Mouse (Mus musculus) heart, embryonic 15.5 days (tissue): ENCODE measurements around the gene Macrod2. TPM values are rescaled to one million over a fixed set of nuclear protein-coding genes. Genes with fewer than 3 reads are reported as not detected.

Experiments used
- ATAC-seq: fragments of 200-750 bp; cut with Nextera tagmentation; replicated peaks from 2 replicates; pipeline ENCODE4 v1.8.0; 2017; ENCODE audit warnings: low read depth, moderate TSS enrichment; ENCODE audit not compliant: insufficient number of reproducible peaks, insufficient read depth, low FRiP score
- H3K27ac ChIP-seq: fragments of 300-500 bp; sonication (generic); 2 replicates; pipeline ENCODE4 v1.5.1; 2015; ENCODE audit warnings: mild to moderate bottlenecking, inconsistent platforms
- H3K27me3 ChIP-seq: fragments of 300-500 bp; sonication (generic); 2 replicates; pipeline ENCODE4 v1.6.1; 2015; ENCODE audit warnings: inconsistent platforms
- H3K36me3 ChIP-seq: fragments of 300-500 bp; sonication (generic); 2 replicates; pipeline ENCODE4 v1.6.1; 2015; ENCODE audit warnings: mild to moderate bottlenecking, inconsistent platforms
- H3K4me1 ChIP-seq: fragments of 300-500 bp; sonication (generic); replicated peaks from 2 replicates; pipeline ENCODE4 v1.6.1; 2015; ENCODE audit warnings: inconsistent platforms
- H3K4me2 ChIP-seq: fragments of 300-500 bp; sonication (generic); 2 replicates; pipeline ENCODE4 v1.6.1; 2015; ENCODE audit warnings: inconsistent platforms, mild to moderate bottlenecking, moderate library complexity
- H3K4me3 ChIP-seq: fragments of 300-500 bp; sonication (generic); 2 replicates; pipeline ENCODE4 v1.5.1; 2015; ENCODE audit warnings: mild to moderate bottlenecking, inconsistent platforms
- H3K9ac ChIP-seq: fragments of 300-500 bp; sonication (generic); 2 replicates; pipeline ENCODE4 v1.6.1; 2015; ENCODE audit warnings: mild to moderate bottlenecking, inconsistent platforms
- H3K9me3 ChIP-seq: fragments of 300-500 bp; sonication (generic); replicated peaks from 2 replicates; pipeline ENCODE4 v1.6.1; 2016; ENCODE audit warnings: inconsistent platforms
- WGBS: fragments of 180-500 bp; shearing (Covaris S2); methylation state at CpG from one replicate; pipeline ENCODE4 v1.1.7; 2015; ENCODE audit warnings: mixed read lengths; 5-methylcytosine and 5-hydroxymethylcytosine counted together
- polyA plus RNA-seq: library from polyadenylated mRNA; unstranded; fragments of >200 nt; fragmentation: Nextera tagmentation; extraction: Ambion mirVana; gene quantifications from 2 replicates; pipeline ENCODE4 v1.2.1, GENCODE M21; 2015

Macrod2 gene
- polyA plus RNA-seq, 1 experiment from 2014 or later, result 25.3 TPM

DNA sequence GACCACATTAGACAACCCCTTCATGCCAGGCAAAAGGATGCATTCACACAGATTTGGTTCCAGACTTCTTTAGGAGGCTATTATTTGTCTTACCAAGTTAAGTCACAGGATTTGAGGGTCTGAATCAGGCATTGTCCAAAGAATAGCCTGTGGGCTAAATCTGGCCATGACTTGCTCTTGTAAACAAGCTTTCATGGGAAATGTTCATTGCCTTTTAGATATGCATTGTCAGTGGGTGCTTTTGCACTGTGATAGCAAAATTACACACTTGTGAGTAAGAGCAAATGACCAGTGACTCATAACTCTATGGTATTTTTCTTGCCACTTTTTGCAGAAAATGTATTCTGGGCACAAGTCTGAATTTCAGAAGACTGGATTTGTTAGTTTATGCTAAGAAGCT is 1150.8 kb downstream of the Macrod2 start:
- H3K9me3 ChIP-seq, result no peaks in the 10 kb centered on the region

GRCm38 (mm10) chr2:141551701-141552100 is 1156.6 kb downstream of the Macrod2 start:
- H3K4me2 ChIP-seq, result no peak overlapping the region
- no peaks in the 10 kb centered on the region for H3K36me3 ChIP-seq
- no peaks in the 10 kb centered on the region for H3K9me3 ChIP-seq
- H3K4me1 ChIP-seq, result no peaks in the 10 kb centered on the region
- H3K9ac ChIP-seq, result no peak overlapping the region
- no peak overlapping the region for H3K4me3 ChIP-seq
- H3K27me3 ChIP-seq, result no peaks in the 10 kb centered on the region
- no peak overlapping the region for H3K27ac ChIP-seq
- no peak for ATAC-seq
- WGBS, result 75% methylated on average over 1 of the region's 1 CpGs

More for the DNA sequence above, 1150.8 kb downstream of the Macrod2 start:
- no peak overlapping the region for H3K27ac ChIP-seq
- H3K4me3 ChIP-seq, result no peak overlapping the region
- ATAC-seq, result no peak
- no peaks in the 10 kb centered on the region for H3K27me3 ChIP-seq
- H3K36me3 ChIP-seq, result no peaks in the 10 kb centered on the region
- no peak overlapping the region for H3K9ac ChIP-seq
- no peak overlapping the region for H3K4me2 ChIP-seq
- no peaks in the 10 kb centered on the region for H3K4me1 ChIP-seq

GRCm38 (mm10) chr2:141556747-141557146 is 1161.6 kb downstream of the Macrod2 start:
- no peaks in the 10 kb centered on the region for H3K9me3 ChIP-seq
- H3K4me3 ChIP-seq, result no peak overlapping the region
- H3K27ac ChIP-seq, result no peak overlapping the region
- H3K36me3 ChIP-seq, result no peaks in the 10 kb centered on the region
- H3K4me1 ChIP-seq, result no peaks in the 10 kb centered on the region; the same call in 1 of the 2 replicates
- 59% methylated on average over 2 of the region's 2 CpGs for WGBS
- no peak overlapping the region for H3K9ac ChIP-seq
- ATAC-seq, result no peak
- no peak overlapping the region for H3K4me2 ChIP-seq
- no peaks in the 10 kb centered on the region for H3K27me3 ChIP-seq

- no peaks in the 10 kb centered on the region; the same call in 1 of the 2 replicates for H3K4me1 ChIP-seq
- H3K4me3 ChIP-seq, result no peak overlapping the region
Observed at GRCm38 (mm10) chr2:141558242-141558827, 1163.2 kb downstream of the Macrod2 start.

DNA sequence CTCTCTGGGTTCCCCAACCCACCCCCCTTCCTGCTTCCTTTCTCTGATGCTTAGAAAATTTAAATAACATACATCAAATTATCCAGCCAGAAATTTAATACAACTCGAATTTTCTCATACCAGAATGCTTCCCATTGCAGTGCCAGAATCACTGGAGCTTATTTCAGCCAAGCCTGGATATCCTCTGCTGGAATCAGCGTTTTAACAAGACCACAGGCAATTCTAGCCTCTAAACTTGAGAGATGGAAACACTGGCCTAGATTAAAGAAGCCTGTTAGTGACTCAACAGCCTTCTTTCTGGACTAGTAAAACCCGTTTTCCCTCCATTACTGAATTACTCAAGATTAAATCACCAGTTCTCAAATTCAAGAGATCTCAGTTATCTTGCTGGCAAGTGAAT is 1170.9 kb downstream of the Macrod2 start:
- WGBS, result 47% methylated on average over 3 of the region's 3 CpGs
- Histone ChIP-seq H3K27ac (no peak overlapping the region), H3K4me1 (no peaks in the 10 kb centered on the region; the same call in 1 of the 2 replicates), H3K36me3 (no peaks in the 10 kb centered on the region), H3K27me3 (no peaks in the 10 kb centered on the region), H3K4me2 (no peak overlapping the region), H3K9me3 (no peaks in the 10 kb centered on the region), H3K9ac (no peak overlapping the region), H3K4me3 (no peak overlapping the region)
- ATAC-seq, result no peak

More at GRCm38 (mm10) chr2:141558242-141558827, 1163.2 kb downstream of the Macrod2 start:
- no peaks in the 10 kb centered on the region for H3K27me3 ChIP-seq
- no peaks in the 10 kb centered on the region for H3K9me3 ChIP-seq
- no peak for ATAC-seq
- H3K27ac ChIP-seq, result no peak overlapping the region
- WGBS, result 68% methylated on average over 1 of the region's 1 CpGs
- H3K4me2 ChIP-seq, result no peak overlapping the region
- no peak overlapping the region for H3K9ac ChIP-seq
- H3K36me3 ChIP-seq, result no peaks in the 10 kb centered on the region

DNA sequence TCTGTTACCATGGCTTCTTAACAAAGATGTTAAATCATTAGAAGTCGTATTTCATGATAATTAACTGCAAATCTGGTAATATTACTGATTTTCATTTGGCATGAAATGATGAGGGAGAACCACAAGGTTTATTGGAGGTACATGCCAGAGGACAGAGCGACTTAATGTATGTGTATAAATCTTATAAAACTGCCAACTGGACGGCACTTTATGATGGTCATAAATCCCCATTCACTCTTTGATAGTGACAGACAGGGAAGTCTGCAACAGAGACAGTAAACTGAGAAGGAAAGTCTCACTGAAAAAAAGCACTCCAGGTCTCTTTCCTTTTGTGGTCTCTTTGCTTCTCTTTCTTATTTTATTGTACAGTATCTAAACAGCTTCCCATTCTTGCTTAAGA is 1176.3 kb downstream of the Macrod2 start:
- Histone ChIP-seq H3K4me3 (no peak overlapping the region), H3K27me3 (no peaks in the 10 kb centered on the region), H3K36me3 (no peaks in the 10 kb centered on the region), H3K4me1 (no peaks in the 10 kb centered on the region), H3K9ac (no peak overlapping the region), H3K27ac (no peak overlapping the region), H3K9me3 (no peaks in the 10 kb centered on the region), H3K4me2 (no peak overlapping the region)
- WGBS, result 68% methylated on average over 3 of the region's 3 CpGs
- no peak for ATAC-seq

GRCm38 (mm10) chr2:141578206-141578605 is 1183.1 kb downstream of the Macrod2 start:
- H3K9ac ChIP-seq, result no peak overlapping the region
- no peak overlapping the region for H3K27ac ChIP-seq
- H3K4me2 ChIP-seq, result no peak overlapping the region
- no peak overlapping the region for H3K4me3 ChIP-seq
- no peaks in the 10 kb centered on the region for H3K9me3 ChIP-seq
- H3K27me3 ChIP-seq, result no peaks in the 10 kb centered on the region
- H3K4me1 ChIP-seq, result no peaks in the 10 kb centered on the region
- H3K36me3 ChIP-seq, result no peaks in the 10 kb centered on the region
- ATAC-seq, result no peak

DNA sequence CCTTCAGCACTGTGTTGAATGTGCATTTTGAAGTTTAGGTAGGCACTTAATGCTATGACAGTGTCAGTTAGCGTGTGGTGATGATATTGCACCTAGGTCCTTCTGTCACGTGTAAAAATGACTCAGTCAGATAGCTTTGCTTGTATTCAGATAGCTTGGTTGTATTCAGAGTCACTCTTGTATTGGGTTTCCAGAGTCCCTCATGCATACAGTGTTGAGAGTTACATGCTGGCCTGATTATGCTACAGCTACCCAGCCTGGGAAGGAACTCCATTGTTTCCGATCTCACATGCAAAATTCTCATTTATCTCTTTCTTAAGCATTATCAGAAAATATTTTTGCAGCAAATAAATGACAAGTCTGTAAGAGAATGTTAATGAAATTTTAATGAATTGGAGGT is 1187.3 kb downstream of the Macrod2 start:
- 70% methylated on average over 3 of the region's 3 CpGs for WGBS
- no peak overlapping the region for H3K4me2 ChIP-seq
- H3K4me3 ChIP-seq, result no peak overlapping the region
- H3K27ac ChIP-seq, result no peak overlapping the region
- no peaks in the 10 kb centered on the region for H3K27me3 ChIP-seq
- no peak for ATAC-seq
- no peaks in the 10 kb centered on the region for H3K36me3 ChIP-seq
- H3K4me1 ChIP-seq, result 0 out of 2 replicates have a peak, but pooled peaks cover 5% of the 10 kb centered on the region
- no peak overlapping the region for H3K9ac ChIP-seq
- H3K9me3 ChIP-seq, result no peaks in the 10 kb centered on the region

DNA sequence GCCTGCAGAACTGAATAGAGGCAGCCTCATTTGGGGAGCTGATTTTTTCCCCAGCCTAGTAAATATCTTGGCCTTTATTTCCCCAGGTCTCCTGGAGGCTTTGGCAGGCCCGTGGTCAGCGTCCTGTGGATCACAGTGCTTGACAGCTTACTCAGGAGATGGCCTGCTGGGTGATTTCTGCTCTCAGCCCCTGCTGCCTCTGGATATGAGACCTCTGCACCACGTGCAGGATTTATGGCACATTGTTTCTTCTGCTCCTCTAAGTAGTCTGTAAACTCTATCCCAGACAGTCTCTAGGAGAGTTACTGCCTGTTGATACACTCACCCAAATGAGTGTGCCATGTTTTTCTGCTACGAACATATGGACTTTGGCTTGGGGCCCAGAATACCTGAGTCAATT is 1187.8 kb downstream of the Macrod2 start:
- Histone ChIP-seq H3K4me3 (no peak overlapping the region), H3K36me3 (no peaks in the 10 kb centered on the region), H3K27me3 (no peaks in the 10 kb centered on the region), H3K4me1 (0 out of 2 replicates have a peak, but pooled peaks cover 5% of the 10 kb centered on the region), H3K4me2 (no peak overlapping the region), H3K9me3 (no peaks in the 10 kb centered on the region), H3K27ac (no peak overlapping the region), H3K9ac (no peak overlapping the region)
- WGBS, result 20% methylated on average over 4 of the region's 4 CpGs
- no peak for ATAC-seq

DNA sequence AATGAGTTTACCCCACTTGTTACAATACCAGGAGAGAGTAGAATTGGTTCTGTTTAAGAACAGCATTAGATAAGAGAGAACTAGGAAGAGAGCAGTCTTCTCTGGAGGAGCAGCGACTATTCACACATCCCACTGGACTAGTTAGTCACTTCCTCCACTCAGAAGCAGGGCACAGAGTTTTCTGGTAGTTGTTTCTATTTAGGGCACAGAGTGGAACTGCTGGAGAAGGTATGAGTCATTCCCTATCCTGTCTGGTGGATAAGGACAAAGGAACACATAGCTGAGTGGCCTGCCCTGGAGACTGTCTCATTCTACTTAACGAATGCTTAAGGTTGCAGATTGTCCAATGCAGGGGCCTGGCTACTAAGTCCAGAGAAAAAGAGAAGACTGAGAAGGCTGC is 1192.2 kb downstream of the Macrod2 start:
- Histone ChIP-seq H3K36me3 (no peaks in the 10 kb centered on the region), H3K4me2 (no peak overlapping the region), H3K27me3 (no peaks in the 10 kb centered on the region), H3K4me3 (no peak overlapping the region), H3K9ac (no peak overlapping the region), H3K9me3 (no peaks in the 10 kb centered on the region), H3K27ac (peak overlapping the region; percentile 62), H3K4me1 (0 out of 2 replicates have a peak, but pooled peaks cover 5% of the 10 kb centered on the region)
- peak; percentile 93 for ATAC-seq
- WGBS, result 24% methylated on average over 2 of the region's 2 CpGs

- no peak for ATAC-seq
- Histone ChIP-seq H3K4me2 (no peak overlapping the region), H3K9me3 (no peaks in the 10 kb centered on the region), H3K9ac (no peak overlapping the region), H3K4me3 (no peak overlapping the region), H3K4me1 (0 out of 2 replicates have a peak, but pooled peaks cover 5% of the 10 kb centered on the region), H3K27ac (no peak overlapping the region), H3K27me3 (no peaks in the 10 kb centered on the region), H3K36me3 (no peaks in the 10 kb centered on the region)
- 66% methylated on average over 4 of the region's 4 CpGs for WGBS
Observed at GRCm38 (mm10) chr2:141591326-141591725, 1196.2 kb downstream of the Macrod2 start.

DNA sequence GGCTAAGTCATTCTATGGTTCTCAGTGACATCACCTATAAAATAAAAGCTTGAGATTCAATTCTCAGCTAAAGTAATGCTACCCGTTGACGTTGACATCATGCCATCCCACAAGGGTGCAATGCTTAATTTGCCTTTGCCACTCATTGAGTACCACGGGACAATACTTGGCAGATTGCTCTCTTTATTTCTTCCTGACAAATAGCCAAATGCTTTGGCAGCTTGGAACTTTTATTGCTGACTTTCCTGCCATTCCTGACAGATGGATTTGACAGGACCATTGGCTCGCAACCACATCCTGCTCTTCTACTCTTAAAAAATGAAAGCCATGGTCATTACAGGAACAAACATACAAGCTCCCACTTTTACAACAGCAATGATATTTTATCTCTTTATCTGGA is 1199.7 kb downstream of the Macrod2 start:
- H3K27ac ChIP-seq, result no peak overlapping the region
- no peaks in the 10 kb centered on the region for H3K4me1 ChIP-seq
- no peak overlapping the region for H3K4me3 ChIP-seq
- WGBS, result 72% methylated on average over 4 of the region's 4 CpGs
- H3K27me3 ChIP-seq, result no peaks in the 10 kb centered on the region
- no peak overlapping the region for H3K4me2 ChIP-seq
- H3K9ac ChIP-seq, result no peak overlapping the region
- no peak for ATAC-seq
- no peaks in the 10 kb centered on the region for H3K36me3 ChIP-seq
- H3K9me3 ChIP-seq, result no peaks in the 10 kb centered on the region
